Mouse (Mus musculus) testis, adult 2 months (tissue): Measurements from ENCODE around the gene Itpk1.

ENCODE experiments used
- CTCF ChIP-seq: fragments of 200-500 bp; IDR thresholded peaks from 2 replicates; pipeline ENCODE4 v1.5.1; 2012; ENCODE audit warnings: low read depth, mild to moderate bottlenecking, inconsistent platforms, low read length, moderate library complexity; ENCODE audit not compliant: control insufficient read depth, insufficient read depth, insufficient replicate concordance
- POLR2A ChIP-seq: fragments of 200-500 bp; IDR thresholded peaks from 2 replicates; pipeline ENCODE4 v1.6.1; 2012; ENCODE audit warnings: low read depth, mild to moderate bottlenecking, inconsistent platforms, low read length, moderate library complexity; ENCODE audit not compliant: control insufficient read depth

- no peak for TF ChIP-seq POLR2A
- TF ChIP-seq CTCF: peak; percentile 48; the same call in 1 of the 2 replicates
Observed at GRCm38 (mm10) chr12:102598535-102598934, 106.2 kb downstream of the Itpk1 start.
